Mouse (Mus musculus) kidney, postnatal 0 days (tissue): ENCODE measurements around the gene Ccdc43. TPM values are rescaled to one million over a fixed set of nuclear protein-coding genes. Genes with fewer than 3 reads are reported as not detected.

Experiments
- ATAC-seq: fragments of 200-750 bp; cut with Nextera tagmentation; replicated peaks from 2 replicates; pipeline ENCODE4 v1.8.0; 2017; ENCODE audit warnings: low read depth, moderate number of reproducible peaks, moderate TSS enrichment, moderate library complexity; ENCODE audit not compliant: low FRiP score
- DNase-seq: peaks from one replicate; pipeline ENCODE4 v3.0.0-alpha.2; 2016; ENCODE audit warnings: low spot score
- H3K27ac ChIP-seq: fragments of 300-500 bp; sonication (generic); 2 replicates; pipeline ENCODE4 v1.5.1; 2014; ENCODE audit warnings: mild to moderate bottlenecking
- H3K27me3 ChIP-seq: fragments of 300-500 bp; sonication (generic); 2 replicates; pipeline ENCODE4 v1.6.1; 2014; ENCODE audit warnings: low read length, mixed read lengths; ENCODE audit not compliant: insufficient read depth
- H3K36me3 ChIP-seq: fragments of 300-500 bp; sonication (generic); 2 replicates; pipeline ENCODE4 v1.6.1; 2014; ENCODE audit warnings: low read length, mixed read lengths; ENCODE audit not compliant: insufficient read depth
- H3K4me1 ChIP-seq: fragments of 300-500 bp; sonication (generic); replicated peaks from 2 replicates; pipeline ENCODE4 v1.6.1; 2014; ENCODE audit warnings: antibody characterized with exemption, low read length, mixed read lengths; ENCODE audit not compliant: insufficient read depth
- H3K4me2 ChIP-seq: fragments of 300-500 bp; sonication (generic); 2 replicates; pipeline ENCODE4 v1.6.1; 2014; ENCODE audit warnings: mild to moderate bottlenecking, low read length, moderate library complexity, mixed read lengths
- H3K4me3 ChIP-seq: fragments of 300-500 bp; sonication (generic); replicated peaks from 2 replicates; pipeline ENCODE4 v1.5.1; 2014; ENCODE audit warnings: low read depth, low read length
- H3K9ac ChIP-seq: fragments of 300-500 bp; sonication (generic); 2 replicates; pipeline ENCODE4 v1.6.1; 2014; ENCODE audit warnings: low read depth, low read length
- H3K9me3 ChIP-seq: fragments of 300-500 bp; sonication (generic); replicated peaks from 2 replicates; pipeline ENCODE4 v1.6.1; 2016; ENCODE audit warnings: low read length, inconsistent platforms, mixed read lengths
- CTCF ChIP-seq: IDR thresholded peaks from 2 replicates; pipeline ENCODE4 v1.5.1; 2016; ENCODE audit warnings: antibody characterized with exemption, low read depth, mild to moderate bottlenecking, moderate library complexity
- WGBS: fragments of 180-500 bp; shearing (Covaris S2); extraction: QIAGEN DNeasy Blood & Tissue Kit; methylation state at CpG from one replicate; pipeline ENCODE4 v1.1.7; 2014; 5-methylcytosine and 5-hydroxymethylcytosine counted together
- polyA plus RNA-seq: library from polyadenylated mRNA; unstranded; fragments of >200 nt; fragmentation: Nextera tagmentation; extraction: Ambion mirVana; gene quantifications from 2 replicates; pipeline ENCODE4 v1.2.1, GENCODE M21; 2015

The Ccdc43 gene
- polyA plus RNA-seq, 1 experiment from 2014 or later = 35.3 TPM

- DNase-seq (no peak), ATAC-seq (no peak)
- Histone ChIP-seq H3K27me3 (no peaks in the 10 kb centered on the region), H3K4me3 (no peak overlapping the region), H3K27ac (no peak overlapping the region), H3K36me3 (peaks cover 5% of the 10 kb centered on the region; the same call in 1 of the 2 replicates), H3K4me1 (peaks cover 4% of the 10 kb centered on the region; the same call in 1 of the 2 replicates), H3K4me2 (no peak overlapping the region), H3K9ac (no peak overlapping the region), H3K9me3 (no peaks in the 10 kb centered on the region)
- no peak for TF ChIP-seq CTCF
- WGBS = 91% methylated on average over 7 of the region's 7 CpGs
These were observed 2.3 kb downstream of the Ccdc43 start for GRCm38 (mm10) chr11:102695289-102695688.

GRCm38 (mm10) chr11:102690162-102690561 lies 7.4 kb downstream of the Ccdc43 start:
- Histone ChIP-seq H3K27me3 (no peaks in the 10 kb centered on the region), H3K9ac (no peak overlapping the region), H3K9me3 (no peaks in the 10 kb centered on the region), H3K4me3 (no peak overlapping the region), H3K27ac (no peak overlapping the region), H3K4me2 (no peak overlapping the region), H3K4me1 (no peaks in the 10 kb centered on the region), H3K36me3 (peaks cover 12% of the 10 kb centered on the region; the same call in 1 of the 2 replicates)
- DNase-seq (peak; percentile 74), ATAC-seq (no peak)
- peak; percentile 79 for TF ChIP-seq CTCF
- WGBS = 63% methylated on average over 6 of the region's 6 CpGs

- Histone ChIP-seq H3K4me3 (no peak overlapping the region), H3K36me3 (no peaks in the 10 kb centered on the region), H3K9ac (no peak overlapping the region), H3K4me1 (no peaks in the 10 kb centered on the region), H3K27me3 (peaks cover 12% of the 10 kb centered on the region), H3K27ac (no peak overlapping the region), H3K4me2 (no peak overlapping the region), H3K9me3 (no peaks in the 10 kb centered on the region)
- no peak for TF ChIP-seq CTCF
- no peak for DNase-seq
- ATAC-seq = no peak
- 53% methylated on average over 82 of the region's 84 CpGs for WGBS
These were observed 31.7 kb downstream of the Ccdc43 start for GRCm38 (mm10) chr11:102665637-102666435.

GRCm38 (mm10) chr11:102665151-102665550 lies 32.4 kb downstream of the Ccdc43 start:
- no peak for TF ChIP-seq CTCF
- H3K9ac ChIP-seq = no peak overlapping the region
- no peak overlapping the region for H3K4me3 ChIP-seq
- no peak overlapping the region for H3K4me2 ChIP-seq
- no peak overlapping the region for H3K27ac ChIP-seq
- H3K27me3 ChIP-seq = peaks cover 12% of the 10 kb centered on the region
- no peaks in the 10 kb centered on the region for H3K36me3 ChIP-seq
- H3K4me1 ChIP-seq = no peaks in the 10 kb centered on the region
- WGBS = 58% methylated on average over 33 of the region's 33 CpGs
- ATAC-seq = no peak
- H3K9me3 ChIP-seq = no peaks in the 10 kb centered on the region
- DNase-seq = no peak

GRCm38 (mm10) chr11:102663416-102663815 lies 34.2 kb downstream of the Ccdc43 start, which contains the start of gene Meioc:
Gene Meioc (plus strand): TSS chr11:102663716.
- Histone ChIP-seq H3K27ac (no peak within 1 kb of the TSS), H3K9me3 (no peaks in the 10 kb centered on the region), H3K4me2 (no peak within 1 kb of the TSS), H3K4me1 (no peaks in the 10 kb centered on the region), H3K36me3 (no peaks in the 10 kb centered on the region), H3K4me3 (no peak within 1 kb of the TSS), H3K27me3 (peaks cover 12% of the 10 kb centered on the region), H3K9ac (no peak within 1 kb of the TSS)
- 61% methylated on average over 3 of the region's 3 CpGs for WGBS
- DNase-seq (no peak), ATAC-seq (no peak)
- no peak for TF ChIP-seq CTCF

- no peak overlapping the region for H3K4me2 ChIP-seq
- no peak for ATAC-seq
- no peak overlapping the region for H3K27ac ChIP-seq
- H3K4me3 ChIP-seq = no peak overlapping the region
- no peak for TF ChIP-seq CTCF
- H3K9ac ChIP-seq = no peak overlapping the region
- 54% methylated on average over 6 of the region's 6 CpGs for WGBS
- H3K9me3 ChIP-seq = no peaks in the 10 kb centered on the region
- no peak for DNase-seq
- no peaks in the 10 kb centered on the region for H3K36me3 ChIP-seq
- no peaks in the 10 kb centered on the region for H3K4me1 ChIP-seq
- H3K27me3 ChIP-seq = no peaks in the 10 kb centered on the region
These were observed 40.7 kb downstream of the Ccdc43 start for GRCm38 (mm10) chr11:102656931-102657330.
